Mouse (Mus musculus): ENCODE results near the gene Slit1.

- no peak for TF ChIP-seq GATA1 (IDR thresholded peaks at IDR 0.05; ENCODE audit: low read length)
- TF ChIP-seq TAL1 (IDR thresholded peaks at IDR 0.05; ENCODE audit: low read length), result no peak
These were observed 72.5 kb downstream of the Slit1 start for GRCm38 (mm10) chr19:41670931-41671330.
